9 mouse cellular contexts compared by ENCODE assay signal in genomic region chr19:12010281-12010771, GRCm38 (mm10). TPM values are rescaled to one million over a fixed set of nuclear protein-coding genes. Genes with fewer than 3 reads are reported as not detected.
DNase-seq lines count a peak whose midpoint lies in the region; ATAC-seq and TF ChIP-seq lines count a peak whose summit lies in the region.
"Had no signal": no experiment of that assay in that cellular context is flagged by ENCODE, and none has a peak within 500 bp of the region (broad histone marks: within the 10 kb centered on the region; RNA-seq: fewer than 3 reads in every experiment).

No protein-coding gene starts in this region.

- peak overlapping the region; percentile 86 for H3K4me3 ChIP-seq in G1E (ENCODE audit: low read depth, low read length)
- peak overlapping the region; percentile 57 to 90 for H3K4me3 ChIP-seq in heart, embryonic 14.5 days (ENCODE audit: control insufficient read depth in 1 of 2, insufficient read depth in 1 of 2, low read depth in 1 of 2, low read length in 2 of 2)

- H3K4me2 ChIP-seq in heart, embryonic 14.5 days (ENCODE audit: low read length), result peak overlapping the region; percentile 75

- no peak for DNase-seq in G1E (ENCODE audit: low spot score)
- peak; percentile 82 for DNase-seq in brain, embryonic 14.5 days (ENCODE audit: low read depth)
- DNase-seq in kidney, postnatal 14 days, result peak; percentile 85
- DNase-seq in lung, postnatal 14 days, result peak; percentile 67
- peak; percentile 66 for DNase-seq in ovary, postnatal 36 days (ENCODE audit: low spot score)
- peak; percentile 66 for DNase-seq in thymus, postnatal 4 days

- 0 out of 2 replicates have a peak, but pooled peaks cover under 1% of the 10 kb centered on the region for H3K27me3 ChIP-seq in G1E (ENCODE audit: insufficient read depth, low read length)
- no peaks in the 10 kb centered on the region for H3K27me3 ChIP-seq in heart, embryonic 14.5 days (ENCODE audit: control insufficient read depth, insufficient read depth, low read length)

- H3K36me3 ChIP-seq in G1E (replicated peaks), result no peaks in the 10 kb centered on the region
- no peaks in the 10 kb centered on the region for H3K36me3 ChIP-seq in heart, embryonic 14.5 days (ENCODE audit: control insufficient read depth, insufficient read depth, low read length)

- peaks cover 42% of the 10 kb centered on the region for H3K4me1 ChIP-seq in G1E (ENCODE audit: insufficient read depth, low read depth, low read length)
- peaks cover 3 to 15% of the 10 kb centered on the region in 2 experiments for H3K4me1 ChIP-seq in heart, embryonic 14.5 days (ENCODE audit: control insufficient read depth in 2 of 2, insufficient read depth in 2 of 2, low read length in 2 of 2)

- H3K27ac ChIP-seq in heart, embryonic 14.5 days (replicated peaks in 1 of 2; ENCODE audit: control insufficient read depth in 1 of 2, insufficient read depth in 1 of 2, low read depth in 2 of 2, low read length in 2 of 2), result peak overlapping the region; percentile 86 to 96

- H3K9me3 ChIP-seq in G1E (replicated peaks), result no peaks in the 10 kb centered on the region
- H3K9me3 ChIP-seq in heart, embryonic 14.5 days (ENCODE audit: control insufficient read depth, low read length), result no peaks in the 10 kb centered on the region

- no peak for ATAC-seq in G1E (ENCODE audit: extremely low read depth, insufficient number of reproducible peaks, low FRiP score, poor library complexity, severe bottlenecking)
- 0 out of 2 replicates have a peak, but pooled peaks have one; percentile 13 for ATAC-seq in erythroblast, adult 5-6 weeks (replicated peaks; ENCODE audit: low FRiP score, poor library complexity, severe bottlenecking)
- ATAC-seq in heart, embryonic 14.5 days (ENCODE audit: insufficient number of reproducible peaks, insufficient read depth, low FRiP score, low read depth), result no peak

- H3K9ac ChIP-seq in heart, embryonic 14.5 days (ENCODE audit: low read length), result peak overlapping the region; percentile 82

- WGBS in heart, embryonic 14.5 days, result under 1% methylated on average over 24 of the region's 24 CpGs

- no peak for TF ChIP-seq CTCF in G1E (IDR thresholded peaks at IDR 0.05; ENCODE audit: low read depth, low read length)
- no peak for TF ChIP-seq CTCF in brain, embryonic 14.5 days (IDR thresholded peaks at IDR 0.05; ENCODE audit: borderline replicate concordance, extremely low read depth, insufficient read depth, insufficient read length)

- peak; percentile 42; the same call in 1 of the 2 replicates for TF ChIP-seq POLR2A in brain, embryonic 14.5 days (IDR thresholded peaks at IDR 0.05; ENCODE audit: borderline replicate concordance, extremely low read depth, insufficient read depth, insufficient read length, poor library complexity, severe bottlenecking)

RNA-seq across cellular contexts. Expression of gene Olfr1423, which starts 30.8 kb away (rescaled TPM):
- not detected in 2 replicates for total RNA-seq in G1E (2014; fragmentation: Nextera tagmentation)
- 0.05 and 0.12 TPM in 2 replicates for total RNA-seq in G1E (2017)
- not detected in 2 replicates for polyA plus RNA-seq in G1E (2012)
- polyA plus RNA-seq in brain, embryonic 14.5 days (2012; rRNA removed), result not detected in 2 replicates
- total RNA-seq in erythroblast, adult 5-6 weeks (2015; ENCODE audit: low replicate concordance), result not detected in 2 replicates
- not detected in 2 replicates for total RNA-seq in erythroblast, adult 5-6 weeks (2017; ENCODE audit: low replicate concordance)
- polyA plus RNA-seq in heart, embryonic 14.5 days (2014; fragmentation: Nextera tagmentation; extraction: Ambion mirVana), result not detected in 2 replicates
- total RNA-seq: left cerebral cortex, adult 8-10 months had no signal

RNA-seq across cellular contexts. Expression of gene Osbp, which starts 44.6 kb away (rescaled TPM):
- total RNA-seq in G1E (2014; fragmentation: Nextera tagmentation) (44.8 and 50.4 TPM in 2 replicates), G1E (2017) (28.9 and 32.1 TPM in 2 replicates)
- polyA plus RNA-seq in G1E (2012), result 10.2 and 12.2 TPM in 2 replicates
- 31.1 and 35.8 TPM in 2 replicates for polyA plus RNA-seq in brain, embryonic 14.5 days (2012; rRNA removed)
- total RNA-seq in erythroblast, adult 5-6 weeks (2015; ENCODE audit: low replicate concordance), result 7.1 and 10.6 TPM in 2 replicates
- 12.7 and 14.8 TPM in 2 replicates for total RNA-seq in erythroblast, adult 5-6 weeks (2017; ENCODE audit: low replicate concordance)
- polyA plus RNA-seq in heart, embryonic 14.5 days (2014; fragmentation: Nextera tagmentation; extraction: Ambion mirVana), result 10.8 and 11.4 TPM in 2 replicates

RNA-seq across cellular contexts. Expression of gene Olfr1424, which starts 52.2 kb away (rescaled TPM):
- not detected in 2 replicates for total RNA-seq in G1E (2014; fragmentation: Nextera tagmentation)
- not detected in 2 replicates for total RNA-seq in G1E (2017)
- polyA plus RNA-seq in G1E (2012), result not detected in 2 replicates
- not detected in 2 replicates for polyA plus RNA-seq in brain, embryonic 14.5 days (2012; rRNA removed)
- not detected in 2 replicates for total RNA-seq in erythroblast, adult 5-6 weeks (2015; ENCODE audit: low replicate concordance)
- not detected in 2 replicates for total RNA-seq in erythroblast, adult 5-6 weeks (2017; ENCODE audit: low replicate concordance)
- not detected in 2 replicates for polyA plus RNA-seq in heart, embryonic 14.5 days (2014; fragmentation: Nextera tagmentation; extraction: Ambion mirVana)
- total RNA-seq: left cerebral cortex, adult 8-10 months had no signal
